Mouse (Mus musculus) neural tube, embryonic 13.5 days (tissue): ENCODE data around the gene Mettl5. TPM values are rescaled to one million over a fixed set of nuclear protein-coding genes. Genes with fewer than 3 reads are reported as not detected.

Source experiments
- ATAC-seq: fragments of 200-750 bp; cut with Nextera tagmentation; 2 replicates; pipeline ENCODE4 v1.8.0; 2017; ENCODE audit warnings: low read depth, mild to moderate bottlenecking, moderate TSS enrichment, moderate library complexity
- H3K27ac ChIP-seq: fragments of 300-500 bp; sonication (generic); replicated peaks from 2 replicates; pipeline ENCODE4 v1.5.1; 2015; ENCODE audit warnings: moderate library complexity, mild to moderate bottlenecking, inconsistent platforms
- H3K27me3 ChIP-seq: fragments of 300-500 bp; sonication (generic); 2 replicates; pipeline ENCODE4 v1.6.1; 2015; ENCODE audit warnings: mild to moderate bottlenecking, inconsistent platforms
- H3K36me3 ChIP-seq: fragments of 300-500 bp; sonication (generic); 2 replicates; pipeline ENCODE4 v1.6.1; 2015; ENCODE audit warnings: mild to moderate bottlenecking, inconsistent platforms
- H3K4me1 ChIP-seq: fragments of 300-500 bp; sonication (generic); replicated peaks from 2 replicates; pipeline ENCODE4 v1.6.1; 2015; ENCODE audit warnings: inconsistent platforms
- H3K4me2 ChIP-seq: fragments of 300-500 bp; sonication (generic); 2 replicates; pipeline ENCODE4 v1.6.1; 2015; ENCODE audit warnings: inconsistent platforms, mild to moderate bottlenecking, moderate library complexity
- H3K4me3 ChIP-seq: fragments of 300-500 bp; sonication (generic); 2 replicates; pipeline ENCODE4 v1.5.1; 2015; ENCODE audit warnings: mild to moderate bottlenecking, inconsistent platforms
- H3K9ac ChIP-seq: fragments of 300-500 bp; sonication (generic); 2 replicates; pipeline ENCODE4 v1.6.1; 2015; ENCODE audit warnings: moderate library complexity, mild to moderate bottlenecking, inconsistent platforms
- H3K9me3 ChIP-seq: fragments of 300-500 bp; sonication (generic); 2 replicates; pipeline ENCODE4 v1.6.1; 2016; ENCODE audit warnings: inconsistent platforms
- WGBS: fragments of 180-500 bp; shearing (Covaris S2); methylation state at CpG from one replicate; pipeline ENCODE4 v1.1.7; 2015; 5-methylcytosine and 5-hydroxymethylcytosine counted together
- polyA plus RNA-seq: library from polyadenylated mRNA; unstranded; fragments of >200 nt; fragmentation: Nextera tagmentation; extraction: Ambion mirVana; gene quantifications from 2 replicates; pipeline ENCODE4 v1.2.1, GENCODE M21; 2015

Mettl5 gene
- polyA plus RNA-seq, 1 experiment from 2014 or later: 26.9 TPM

DNA sequence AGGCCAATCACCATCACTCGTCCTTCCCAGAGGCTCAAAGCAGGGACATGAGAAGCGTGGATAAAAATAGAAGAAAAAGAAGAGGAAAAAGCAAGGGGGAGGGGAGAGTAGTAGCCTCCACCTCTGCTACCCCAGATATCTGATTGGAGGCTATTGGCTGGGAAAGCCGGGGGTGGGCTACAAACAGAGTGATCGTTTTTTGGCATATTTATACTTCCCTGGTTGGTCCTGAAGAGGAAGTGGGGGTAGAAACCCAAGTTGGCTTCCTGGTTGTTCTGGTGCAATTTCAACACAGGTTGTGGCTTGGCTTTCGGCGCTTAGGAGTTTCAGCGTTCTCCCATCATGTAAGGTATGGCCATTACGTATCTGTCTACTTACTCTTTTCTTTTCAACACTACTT is 63.7 kb downstream of the Mettl5 start, which contains the start of gene Klhl23:
Klhl23 (plus strand) TSS at position 234 of the 400 bp plus-strand sequence.
- H3K4me2 ChIP-seq: peak within 1 kb of the TSS; percentile 75
- H3K27me3 ChIP-seq: no peaks in the 10 kb centered on the region
- no peaks in the 10 kb centered on the region for H3K9me3 ChIP-seq
- ATAC-seq: no peak
- peak within 1 kb of the TSS; percentile 96 for H3K27ac ChIP-seq
- H3K36me3 ChIP-seq: peaks cover 13% of the 10 kb centered on the region
- peak within 1 kb of the TSS; percentile 98 for H3K9ac ChIP-seq
- H3K4me3 ChIP-seq: peak within 1 kb of the TSS; percentile 80
- peaks cover 40% of the 10 kb centered on the region for H3K4me1 ChIP-seq
- 32% methylated on average over 8 of the region's 8 CpGs for WGBS

Other genes with a start within 250 kb of the Mettl5 start
- 22.4 and 25.8 TPM in 2 replicates for gene Bbs5, start 238.4 kb downstream of the Mettl5 start, polyA plus RNA-seq
- gene Klhl41, start 215.5 kb downstream of the Mettl5 start, polyA plus RNA-seq: 0.99 and 3.6 TPM in 2 replicates
- gene Fastkd1, start 172.1 kb downstream of the Mettl5 start, polyA plus RNA-seq: 14.4 and 14.8 TPM in 2 replicates
- gene Ppig, start 163.1 kb downstream of the Mettl5 start, polyA plus RNA-seq: 103 and 119 TPM in 2 replicates
- 2.4 and 3.1 TPM in 2 replicates for gene Ccdc173, start 96.0 kb downstream of the Mettl5 start, polyA plus RNA-seq
- gene Phospho2, start 96.0 kb downstream of the Mettl5 start, polyA plus RNA-seq: 38.2 and 39.0 TPM in 2 replicates
- 57.9 and 67.3 TPM in 2 replicates for gene Klhl23, start 63.7 kb downstream of the Mettl5 start, polyA plus RNA-seq
- 341 and 352 TPM in 2 replicates for gene Ssb, start 24.1 kb downstream of the Mettl5 start, polyA plus RNA-seq
- gene Ubr3, start 11.6 kb upstream of the Mettl5 start, polyA plus RNA-seq: 15.8 and 18.0 TPM in 2 replicates
- 0.04 and 0.10 TPM in 2 replicates for gene Myo3b, start 153.5 kb upstream of the Mettl5 start, polyA plus RNA-seq